Mouse (Mus musculus): ENCODE data around the gene Ripor3. TPM values are rescaled to one million over a fixed set of nuclear protein-coding genes. Genes with fewer than 3 reads are reported as not detected.

Ripor3 gene
- polyA plus RNA-seq, 1 experiment from 2014 or later: 8.4 TPM

DNA sequence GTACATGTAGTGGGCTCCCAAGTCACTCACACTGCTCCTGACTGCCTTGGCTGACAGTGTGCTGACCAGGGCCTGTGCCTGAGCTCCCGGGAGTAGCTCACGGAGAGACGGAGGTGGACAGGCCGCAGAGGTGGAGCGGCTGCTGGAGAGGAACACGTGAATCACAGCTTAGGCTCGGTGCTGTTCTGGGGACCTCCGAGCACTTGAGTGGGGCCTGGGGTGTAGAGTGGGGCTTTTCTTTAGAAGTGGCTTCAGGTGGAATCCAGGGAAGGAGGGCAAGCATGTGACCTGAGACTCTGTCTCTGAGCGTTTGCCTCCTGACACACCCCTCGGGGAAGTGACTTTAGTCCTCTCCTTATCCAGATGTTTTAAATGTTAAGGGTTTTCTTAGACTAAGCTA is 56.6 kb downstream of the Ripor3 start:
- no peak overlapping the region for H3K4me3 ChIP-seq (replicated peaks)
- no peak overlapping the region for H3K27ac ChIP-seq (replicated peaks)
- 0 out of 2 replicates have a peak, but pooled peaks cover 6% of the 10 kb centered on the region for H3K36me3 ChIP-seq
- H3K4me2 ChIP-seq (replicated peaks): no peak overlapping the region
- H3K9me3 ChIP-seq (replicated peaks): no peaks in the 10 kb centered on the region
- no peak for ATAC-seq (ENCODE audit: insufficient number of reproducible peaks, low FRiP score, low TSS enrichment, low read depth)
- no peaks in the 10 kb centered on the region for H3K27me3 ChIP-seq
- peaks cover 48% of the 10 kb centered on the region for H3K4me1 ChIP-seq
- 73% methylated on average over 10 of the region's 10 CpGs for WGBS
- no peak overlapping the region for H3K9ac ChIP-seq

DNA sequence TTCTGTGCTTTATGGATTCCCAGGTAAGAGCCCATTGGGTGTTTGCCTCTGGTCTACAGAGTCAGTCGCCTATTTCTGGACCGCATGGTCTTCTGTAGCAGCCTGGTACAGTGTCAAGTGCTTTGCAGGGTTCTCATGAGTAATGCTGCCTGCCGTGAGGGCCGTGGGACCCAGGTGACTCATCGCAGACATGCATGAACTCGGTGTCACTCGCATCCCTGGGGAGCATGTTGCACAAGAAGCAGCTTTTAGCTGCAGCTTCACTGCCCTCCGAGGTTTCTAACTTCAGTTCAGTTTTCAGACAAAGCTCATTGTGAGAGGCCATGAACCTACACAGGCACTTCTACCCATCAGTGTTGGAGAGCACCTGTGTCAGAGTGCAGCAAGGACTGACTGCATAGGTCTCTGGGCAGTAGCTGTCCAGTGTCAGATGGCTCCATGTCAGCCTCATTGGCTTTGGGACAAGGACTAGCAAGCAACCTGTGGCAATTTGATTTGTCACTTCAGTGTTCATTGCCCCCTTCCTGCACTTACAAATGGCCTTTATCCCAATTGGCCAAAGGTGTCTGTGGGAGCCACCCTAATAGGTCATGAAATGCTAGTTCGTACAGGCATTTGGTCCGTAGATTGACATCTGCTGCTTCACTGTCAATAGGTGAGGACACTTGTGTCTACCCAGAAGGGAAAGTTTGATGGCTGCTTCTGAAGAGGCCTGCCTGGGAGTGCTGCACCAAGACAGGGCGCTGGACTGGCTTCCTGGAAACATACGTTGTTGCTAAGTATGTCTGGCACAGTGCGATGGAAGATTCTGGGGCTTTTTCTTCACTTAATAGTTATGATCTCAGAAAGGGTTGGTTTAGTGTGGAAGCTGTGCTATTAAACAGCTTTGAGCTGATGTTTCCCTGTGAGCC is 58.9 kb downstream of the Ripor3 start:
- 71% methylated on average over 13 of the region's 13 CpGs for WGBS
- H3K36me3 ChIP-seq: 0 out of 2 replicates have a peak, but pooled peaks cover 6% of the 10 kb centered on the region
- no peak overlapping the region for H3K4me3 ChIP-seq (replicated peaks)
- no peaks in the 10 kb centered on the region for H3K9me3 ChIP-seq (replicated peaks)
- no peak overlapping the region for H3K4me2 ChIP-seq (replicated peaks)
- no peak overlapping the region for H3K9ac ChIP-seq
- no peak for ATAC-seq (ENCODE audit: insufficient number of reproducible peaks, low FRiP score, low TSS enrichment, low read depth)
- H3K4me1 ChIP-seq: peaks cover 50% of the 10 kb centered on the region
- peak overlapping the region; percentile 55 for H3K27ac ChIP-seq (replicated peaks)
- no peaks in the 10 kb centered on the region for H3K27me3 ChIP-seq

DNA sequence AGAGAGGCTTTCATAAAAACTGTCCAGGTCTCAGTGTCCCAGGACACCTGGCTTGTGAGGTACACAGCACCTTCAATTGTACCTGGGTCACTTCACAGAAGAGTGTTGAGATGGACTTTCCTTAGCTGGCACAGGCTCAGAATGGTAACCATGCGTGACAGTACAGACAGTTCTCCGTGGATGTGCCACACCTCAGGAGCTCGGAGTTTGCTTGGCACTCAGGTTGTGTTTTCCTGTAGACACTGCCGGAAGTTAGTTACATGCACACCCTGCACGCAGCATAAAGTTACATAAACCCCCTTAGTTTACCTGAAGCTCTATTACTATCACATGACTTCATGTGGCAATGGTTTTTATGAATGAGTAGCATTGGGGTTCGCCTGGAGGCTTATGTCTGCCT is 59.7 kb downstream of the Ripor3 start:
- H3K4me1 ChIP-seq: peaks cover 50% of the 10 kb centered on the region
- no peaks in the 10 kb centered on the region for H3K27me3 ChIP-seq
- peak overlapping the region; percentile 55 for H3K27ac ChIP-seq (replicated peaks)
- 72% methylated on average over 6 of the region's 6 CpGs for WGBS
- no peak overlapping the region for H3K4me3 ChIP-seq (replicated peaks)
- H3K4me2 ChIP-seq (replicated peaks): no peak overlapping the region
- no peak overlapping the region for H3K9ac ChIP-seq
- H3K9me3 ChIP-seq (replicated peaks): no peaks in the 10 kb centered on the region
- ATAC-seq (ENCODE audit: insufficient number of reproducible peaks, low FRiP score, low TSS enrichment, low read depth): no peak
- 0 out of 2 replicates have a peak, but pooled peaks cover 6% of the 10 kb centered on the region for H3K36me3 ChIP-seq

DNA sequence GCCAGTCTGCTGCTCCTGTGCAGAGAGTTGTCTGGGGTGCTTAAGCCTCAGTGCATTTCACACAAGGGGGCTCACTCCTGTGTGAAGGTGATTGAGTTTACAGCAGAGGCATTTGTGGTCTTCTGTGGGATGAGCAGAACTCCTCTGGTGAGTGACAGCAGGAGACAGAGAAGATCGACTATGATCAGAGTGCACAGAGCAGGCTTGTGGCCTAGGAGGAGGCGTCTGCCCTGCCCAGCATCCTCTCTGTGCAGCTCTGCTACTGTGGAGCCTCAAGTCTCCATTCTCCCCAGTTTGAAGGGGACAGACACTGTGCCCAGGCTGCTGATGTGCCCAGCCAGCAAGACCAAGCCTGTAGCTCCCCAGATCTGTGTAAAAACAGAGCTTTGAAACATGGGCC is 60.6 kb downstream of the Ripor3 start:
- H3K4me3 ChIP-seq (replicated peaks): no peak overlapping the region
- WGBS: 74% methylated on average over 2 of the region's 2 CpGs
- H3K4me2 ChIP-seq (replicated peaks): no peak overlapping the region
- no peak for ATAC-seq (ENCODE audit: insufficient number of reproducible peaks, low FRiP score, low TSS enrichment, low read depth)
- H3K4me1 ChIP-seq: peaks cover 55% of the 10 kb centered on the region
- H3K9ac ChIP-seq: no peak overlapping the region
- H3K27me3 ChIP-seq: no peaks in the 10 kb centered on the region
- peak overlapping the region; percentile 63 for H3K27ac ChIP-seq (replicated peaks)
- no peaks in the 10 kb centered on the region for H3K9me3 ChIP-seq (replicated peaks)
- 0 out of 2 replicates have a peak, but pooled peaks cover 6% of the 10 kb centered on the region for H3K36me3 ChIP-seq

- no peak for ATAC-seq (ENCODE audit: insufficient number of reproducible peaks, low FRiP score, low TSS enrichment, low read depth)
- H3K9me3 ChIP-seq (replicated peaks): no peaks in the 10 kb centered on the region
- 52% methylated on average over 6 of the region's 6 CpGs for WGBS
- peaks cover 60% of the 10 kb centered on the region for H3K4me1 ChIP-seq
- no peaks in the 10 kb centered on the region for H3K27me3 ChIP-seq
- no peak overlapping the region for H3K4me2 ChIP-seq (replicated peaks)
- H3K4me3 ChIP-seq (replicated peaks): no peak overlapping the region
- H3K36me3 ChIP-seq: 0 out of 2 replicates have a peak, but pooled peaks cover 6% of the 10 kb centered on the region
- H3K9ac ChIP-seq: no peak overlapping the region
- H3K27ac ChIP-seq (replicated peaks): peak overlapping the region; percentile 63; the same call in 1 of the 2 replicates
Measured at GRCm38 (mm10) chr2:167949250-167949649, 61.2 kb downstream of the Ripor3 start.

DNA sequence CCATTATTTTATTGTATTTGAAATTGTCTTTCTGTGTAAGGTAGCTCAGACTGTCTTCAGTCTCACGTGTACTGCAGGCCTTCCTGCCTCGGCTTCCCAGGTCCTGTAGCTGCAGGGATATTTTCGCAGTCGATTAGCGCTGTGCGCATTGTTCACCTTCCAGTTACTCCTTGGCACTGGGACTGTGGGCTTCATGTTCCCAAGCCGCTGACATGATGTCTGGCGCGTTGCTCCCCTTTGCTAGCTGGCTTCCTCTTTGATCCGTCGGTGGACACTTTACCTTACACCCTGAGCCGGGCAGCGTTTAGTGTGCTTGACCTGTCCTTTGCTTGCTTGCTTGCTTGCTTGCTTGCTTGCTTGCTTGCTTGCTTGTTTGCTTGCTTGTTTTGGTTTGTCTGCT is 61.9 kb downstream of the Ripor3 start:
- no peak overlapping the region for H3K9ac ChIP-seq
- ATAC-seq (ENCODE audit: insufficient number of reproducible peaks, low FRiP score, low TSS enrichment, low read depth): no peak
- 0 out of 2 replicates have a peak, but pooled peaks cover 4% of the 10 kb centered on the region for H3K36me3 ChIP-seq
- H3K4me1 ChIP-seq: peaks cover 63% of the 10 kb centered on the region
- no peaks in the 10 kb centered on the region for H3K9me3 ChIP-seq (replicated peaks)
- no peaks in the 10 kb centered on the region for H3K27me3 ChIP-seq
- peak overlapping the region; percentile 63; the same call in 1 of the 2 replicates for H3K27ac ChIP-seq (replicated peaks)
- 82% methylated on average over 13 of the region's 13 CpGs for WGBS
- no peak overlapping the region for H3K4me3 ChIP-seq (replicated peaks)
- H3K4me2 ChIP-seq (replicated peaks): no peak overlapping the region

DNA sequence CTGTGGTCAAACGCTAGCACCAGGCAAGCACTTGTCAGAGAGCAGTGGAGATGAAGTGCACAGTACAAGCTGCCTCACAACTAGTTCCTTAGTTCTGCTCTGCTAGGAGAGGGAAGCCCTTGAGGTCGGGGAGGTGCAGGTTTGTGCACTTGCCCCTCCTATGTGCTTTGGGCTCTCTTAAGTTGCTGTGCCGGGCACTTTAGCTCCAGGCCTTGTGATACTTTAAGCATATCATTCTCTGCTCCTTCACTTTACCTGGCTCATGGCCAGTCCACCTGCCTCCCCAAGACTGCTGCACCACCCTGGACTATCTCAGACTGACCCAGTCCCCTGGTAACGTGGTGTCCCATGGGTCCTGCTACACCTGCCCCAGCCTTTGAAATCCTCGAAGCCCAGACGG is 62.4 kb downstream of the Ripor3 start:
- Histone ChIP-seq H3K4me3 (replicated peaks) (no peak overlapping the region), H3K9ac (no peak overlapping the region), H3K4me2 (replicated peaks) (no peak overlapping the region), H3K4me1 (peaks cover 63% of the 10 kb centered on the region), H3K27ac (replicated peaks) (no peak overlapping the region), H3K27me3 (no peaks in the 10 kb centered on the region), H3K36me3 (no peaks in the 10 kb centered on the region), H3K9me3 (replicated peaks) (no peaks in the 10 kb centered on the region)
- 67% methylated on average over 6 of the region's 6 CpGs for WGBS
- ATAC-seq (ENCODE audit: insufficient number of reproducible peaks, low FRiP score, low TSS enrichment, low read depth): no peak

DNA sequence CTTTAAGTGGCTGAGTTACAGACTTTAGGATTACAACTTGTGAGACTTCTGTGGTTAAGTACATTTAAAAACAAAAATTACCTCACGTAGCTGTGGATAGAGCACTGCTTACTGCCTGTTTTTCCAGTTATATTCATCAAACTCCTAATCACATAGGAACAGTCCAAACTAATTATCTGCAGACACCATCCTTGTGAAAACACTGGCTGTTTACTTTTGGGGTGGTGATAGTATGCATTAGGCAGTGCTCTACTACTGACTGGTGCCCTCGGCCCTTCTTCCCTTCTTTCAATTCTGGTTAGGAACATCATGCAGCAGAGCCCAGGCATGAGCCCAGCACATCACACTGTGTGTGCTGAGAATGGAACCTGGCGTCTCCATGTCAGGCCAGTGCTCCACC is 63.2 kb downstream of the Ripor3 start:
- no peak overlapping the region for H3K4me3 ChIP-seq (replicated peaks)
- 0 out of 2 replicates have a peak overlapping the region, but pooled peaks have one; percentile 39 for H3K27ac ChIP-seq (replicated peaks)
- H3K9ac ChIP-seq: no peak overlapping the region
- no peaks in the 10 kb centered on the region for H3K9me3 ChIP-seq (replicated peaks)
- H3K4me2 ChIP-seq (replicated peaks): no peak overlapping the region
- ATAC-seq (ENCODE audit: insufficient number of reproducible peaks, low FRiP score, low TSS enrichment, low read depth): no peak
- no peaks in the 10 kb centered on the region for H3K36me3 ChIP-seq
- peaks cover 71% of the 10 kb centered on the region for H3K4me1 ChIP-seq
- 72% methylated on average over 3 of the region's 3 CpGs for WGBS
- no peaks in the 10 kb centered on the region for H3K27me3 ChIP-seq

- no peak overlapping the region for H3K4me2 ChIP-seq (replicated peaks)
- no peak overlapping the region for H3K27ac ChIP-seq (replicated peaks)
- H3K9ac ChIP-seq: no peak overlapping the region
- H3K4me1 ChIP-seq: peaks cover 75% of the 10 kb centered on the region
- ATAC-seq (ENCODE audit: insufficient number of reproducible peaks, low FRiP score, low TSS enrichment, low read depth): no peak
- no peak overlapping the region for H3K4me3 ChIP-seq (replicated peaks)
- H3K36me3 ChIP-seq: no peaks in the 10 kb centered on the region
- WGBS: 77% methylated on average over 5 of the region's 5 CpGs
- H3K27me3 ChIP-seq: no peaks in the 10 kb centered on the region
- H3K9me3 ChIP-seq (replicated peaks): no peaks in the 10 kb centered on the region
Measured at GRCm38 (mm10) chr2:167945451-167945850, 65.0 kb downstream of the Ripor3 start.

- no peak overlapping the region for H3K27ac ChIP-seq (replicated peaks)
- no peak for ATAC-seq (ENCODE audit: insufficient number of reproducible peaks, low FRiP score, low TSS enrichment, low read depth)
- H3K4me2 ChIP-seq (replicated peaks): no peak overlapping the region
- H3K36me3 ChIP-seq: no peaks in the 10 kb centered on the region
- 92% methylated on average over 3 of the region's 3 CpGs for WGBS
- no peak overlapping the region for H3K9ac ChIP-seq
- no peaks in the 10 kb centered on the region for H3K27me3 ChIP-seq
- no peak overlapping the region for H3K4me3 ChIP-seq (replicated peaks)
- no peaks in the 10 kb centered on the region for H3K9me3 ChIP-seq (replicated peaks)
- peaks cover 75% of the 10 kb centered on the region for H3K4me1 ChIP-seq
Measured at GRCm38 (mm10) chr2:167944193-167944592, 66.2 kb downstream of the Ripor3 start.

GRCm38 (mm10) chr2:167942926-167943633 is 67.3 kb downstream of the Ripor3 start:
- no peak overlapping the region for H3K9ac ChIP-seq

More at GRCm38 (mm10) chr2:167942926-167943633, 67.3 kb downstream of the Ripor3 start:
- WGBS: 66% methylated on average over 12 of the region's 12 CpGs
- no peak overlapping the region for H3K4me3 ChIP-seq (replicated peaks)
- no peak for ATAC-seq (ENCODE audit: insufficient number of reproducible peaks, low FRiP score, low TSS enrichment, low read depth)
- no peaks in the 10 kb centered on the region for H3K9me3 ChIP-seq (replicated peaks)
- H3K4me2 ChIP-seq (replicated peaks): peak overlapping the region; percentile 27
- H3K27ac ChIP-seq (replicated peaks): peak overlapping the region; percentile 87
- no peaks in the 10 kb centered on the region for H3K36me3 ChIP-seq
- H3K27me3 ChIP-seq: no peaks in the 10 kb centered on the region
- peaks cover 75% of the 10 kb centered on the region for H3K4me1 ChIP-seq

Data from embryonic facial prominence, embryonic 15.5 days (tissue).